Mouse (Mus musculus): ENCODE results near the gene Dnaja1.

The Dnaja1 gene

GRCm38 (mm10) chr4:40722011-40722666 is at the start of gene Dnaja1:
TSS of gene Dnaja1 (plus strand) at chr4:40722150.
- DNase-seq (ENCODE audit: low spot score), result peak; percentile 100

GRCm38 (mm10) chr4:40673526-40673925 is 48.4 kb upstream of the Dnaja1 start:
- no peak for DNase-seq (ENCODE audit: low spot score)

GRCm38 (mm10) chr4:40676338-40676737 is 45.6 kb upstream of the Dnaja1 start:
- no peak for DNase-seq (ENCODE audit: low spot score)

- DNase-seq (ENCODE audit: low spot score), result no peak
These were observed 44.8 kb upstream of the Dnaja1 start for GRCm38 (mm10) chr4:40677132-40677531.

- no peak for DNase-seq (ENCODE audit: low spot score)
These were observed 41.6 kb upstream of the Dnaja1 start for GRCm38 (mm10) chr4:40680250-40680860.

- DNase-seq (ENCODE audit: low spot score), result peak; percentile 52
These were observed 40.0 kb upstream of the Dnaja1 start for GRCm38 (mm10) chr4:40681908-40682307.

- DNase-seq (ENCODE audit: low spot score), result no peak
These were observed 39.6 kb upstream of the Dnaja1 start for GRCm38 (mm10) chr4:40682359-40682758.

GRCm38 (mm10) chr4:40683306-40683705 is 38.6 kb upstream of the Dnaja1 start:
- no peak for DNase-seq (ENCODE audit: low spot score)

- no peak for DNase-seq (ENCODE audit: low spot score)
These were observed 30.9 kb upstream of the Dnaja1 start for GRCm38 (mm10) chr4:40691100-40691499.

GRCm38 (mm10) chr4:40697059-40697458 is 24.9 kb upstream of the Dnaja1 start:
- DNase-seq (ENCODE audit: low spot score), result no peak

GRCm38 (mm10) chr4:40700216-40700615 is 21.7 kb upstream of the Dnaja1 start:
- no peak for DNase-seq (ENCODE audit: low spot score)

GRCm38 (mm10) chr4:40701796-40702195 is 20.2 kb upstream of the Dnaja1 start:
- no peak for DNase-seq (ENCODE audit: low spot score)

- peak; percentile 93 for DNase-seq (ENCODE audit: low spot score)
These were observed 18.9 kb upstream of the Dnaja1 start, which contains the start of gene Aptx for GRCm38 (mm10) chr4:40702797-40703709. TSS of gene Aptx (minus strand) at chr4:40703194.

- peak; percentile 16 for DNase-seq (ENCODE audit: low spot score)
These were observed 18.2 kb upstream of the Dnaja1 start for GRCm38 (mm10) chr4:40703710-40704275.

GRCm38 (mm10) chr4:40717141-40717540 is 4.8 kb upstream of the Dnaja1 start:
- DNase-seq (ENCODE audit: low spot score), result no peak

GRCm38 (mm10) chr4:40720910-40721309 is 1.0 kb upstream of the Dnaja1 start:
- DNase-seq (ENCODE audit: low spot score), result no peak

GRCm38 (mm10) chr4:40722687-40723460 is 924 bp downstream of the Dnaja1 start:
- DNase-seq (ENCODE audit: low spot score), result peak; percentile 56

GRCm38 (mm10) chr4:40725141-40725540 is 3.2 kb downstream of the Dnaja1 start:
- no peak for DNase-seq (ENCODE audit: low spot score)

- DNase-seq (ENCODE audit: low spot score), result no peak
These were observed 3.6 kb downstream of the Dnaja1 start for GRCm38 (mm10) chr4:40725554-40725953.

- DNase-seq (ENCODE audit: low spot score), result no peak
These were observed 5.3 kb downstream of the Dnaja1 start for GRCm38 (mm10) chr4:40727247-40727646.

- no peak for DNase-seq (ENCODE audit: low spot score)
These were observed 9.3 kb downstream of the Dnaja1 start for GRCm38 (mm10) chr4:40731262-40731661.

- no peak for DNase-seq (ENCODE audit: low spot score)
These were observed 13.4 kb downstream of the Dnaja1 start for GRCm38 (mm10) chr4:40735351-40735750.

Data from urinary bladder, postnatal 25 days (tissue).